Mouse (Mus musculus) neutrophil, adult 59 days (primary cell): ENCODE data around the gene Hfm1. TPM values are rescaled to one million over a fixed set of nuclear protein-coding genes. Genes with fewer than 3 reads are reported as not detected.

Experiments
- total RNA-seq, 2 experiments: library from RNA; stranded (reverse); gene quantifications; 1 replicate in 1 of 2; 2 replicates in 1 of 2; pipeline ENCODE4 v1.2.4; 2023

Gene Hfm1
- total RNA-seq = not detected

GRCm38 (mm10) chr5:106925488-106926368, at the start of gene Hfm1:
Gene Hfm1, minus strand, starts transcription at chr5:106926321.

DNA sequence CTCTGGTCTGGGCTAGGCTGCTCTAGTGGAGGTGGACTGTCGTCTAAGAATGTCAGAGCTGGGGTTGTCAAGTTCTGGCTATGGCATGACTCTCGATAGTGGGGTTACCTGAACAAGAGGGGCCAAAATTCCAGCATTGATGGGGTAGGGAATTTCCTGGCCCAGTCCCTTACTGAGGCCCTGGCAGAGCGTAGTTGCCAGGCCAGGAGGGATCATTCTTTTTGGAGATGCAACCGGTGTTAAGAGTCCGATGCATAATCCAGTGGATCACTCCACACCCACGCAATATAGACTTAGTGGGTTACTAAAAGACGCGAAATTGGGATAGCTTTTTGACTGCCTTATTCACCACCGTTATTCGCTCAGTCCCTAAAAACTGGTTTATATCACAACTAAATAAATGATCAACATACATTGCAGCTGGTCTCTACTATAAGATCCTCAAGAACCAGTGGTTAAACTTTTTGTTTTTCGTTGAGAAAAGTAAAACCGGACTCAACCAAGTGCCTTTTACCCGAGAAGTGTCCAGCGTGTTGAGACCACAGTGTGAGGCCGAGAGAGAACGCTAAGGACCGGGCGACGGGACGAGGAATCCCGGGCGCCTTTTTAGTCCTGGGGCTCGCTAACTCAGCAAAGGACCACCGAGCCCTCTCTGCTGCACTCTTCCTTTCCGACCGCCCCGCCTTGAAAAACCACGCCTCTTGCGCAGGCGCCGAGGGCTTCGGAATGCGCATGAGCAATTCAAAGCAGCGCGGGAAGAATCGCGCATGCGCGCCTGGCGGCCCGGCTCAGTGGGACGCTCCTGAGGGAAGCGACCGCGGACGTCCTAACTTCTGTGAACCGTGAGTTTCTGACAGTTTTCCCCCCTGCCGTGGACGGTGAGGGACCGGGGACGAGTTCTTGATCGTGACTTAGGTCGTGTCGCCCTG, 37.7 kb upstream of the Hfm1 start, which contains the start of gene Cdc7:
Gene Cdc7 (plus strand): TSS at position 739 of the 929 bp plus-strand sequence.

Other genes with a start within 250 kb of the Hfm1 start
- 10 to 100 TPM; 68.4 to 70.7 TPM for gene Zfp644, start 229.0 kb downstream of the Hfm1 start, total RNA-seq
- gene Cdc7, start 38.0 kb upstream of the Hfm1 start, total RNA-seq = 10 to 100 TPM in 1 of 2 experiments, 1 to 10 TPM in 1; 9.5 to 12.8 TPM